Comparison of ENCODE assay signal across 10 mouse cellular contexts in the genomic region with DNA sequence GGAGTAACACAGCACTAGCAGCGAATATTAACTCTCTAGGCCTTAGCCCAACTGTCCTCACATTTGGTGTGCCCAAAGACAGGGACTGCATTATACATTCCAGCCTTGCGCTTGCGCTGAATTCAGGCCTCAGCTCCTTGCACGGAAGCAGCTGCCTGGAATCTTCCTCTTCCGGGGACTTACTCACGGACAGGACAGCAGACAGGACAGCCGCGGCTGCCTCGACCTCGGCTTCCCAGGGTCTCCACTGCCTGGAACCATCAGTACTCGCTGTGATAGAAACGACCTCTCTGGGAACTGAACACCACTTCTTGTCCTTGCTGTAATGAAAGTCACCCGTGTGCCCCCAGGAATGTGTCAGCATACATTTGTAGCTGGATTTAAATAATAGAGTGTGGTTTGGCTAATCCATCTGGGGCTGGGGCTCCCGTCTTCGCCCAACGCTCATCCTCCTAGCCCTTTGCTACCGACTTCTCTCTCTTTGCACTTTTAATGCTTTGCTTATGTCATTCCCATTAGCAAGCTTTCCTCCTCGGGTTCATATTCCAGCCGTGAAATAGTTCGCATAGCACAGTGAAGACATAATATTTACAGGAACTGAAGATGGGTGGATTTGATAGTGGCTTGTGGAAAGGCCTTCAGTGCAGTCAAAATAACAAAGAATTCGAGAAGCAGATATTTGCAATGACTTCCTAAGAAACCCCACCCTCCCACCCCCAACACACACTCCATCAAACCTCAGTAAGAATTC. TPM values are rescaled to one million over a fixed set of nuclear protein-coding genes. Genes with fewer than 3 reads are reported as not detected.
DNase-seq lines count a peak whose midpoint lies in the region; ATAC-seq and TF ChIP-seq lines count a peak whose summit lies in the region.
"Had no signal": no experiment of that assay in that cellular context is flagged by ENCODE, and none has a peak within 500 bp of the region (broad histone marks: within the 10 kb centered on the region; RNA-seq: fewer than 3 reads in every experiment).

No protein-coding gene starts in this region.

- DNase-seq in heart, adult 18-20 months = no peak
- DNase-seq in lung, embryonic 14.5 days = peak; percentile 61
- DNase-seq in lung, adult 18-20 months = no peak
- no peak for DNase-seq in natural killer cell, adult 2 months (ENCODE audit: low spot score in 2 of 2)
- DNase-seq in embryo, embryonic 10 days (ENCODE audit: low spot score) = no peak
- DNase-seq: retina, postnatal 1 day had no signal

- peak overlapping the region; percentile 55 for H3K4me2 ChIP-seq in heart, embryonic 13.5 days
- H3K4me2 ChIP-seq in lung, embryonic 14.5 days = peak overlapping the region; percentile 37

- no peak for TF ChIP-seq POLR2A in embryonic fibroblast, embryonic 13.5 days (IDR thresholded peaks at IDR 0.05; ENCODE audit: low read depth, low read length)
- no peak for TF ChIP-seq POLR2A in small intestine, adult 2 months (IDR thresholded peaks at IDR 0.05; ENCODE audit: low read depth, low read length)

- no peaks in the 10 kb centered on the region for H3K27me3 ChIP-seq in heart, embryonic 13.5 days (replicated peaks)
- H3K27me3 ChIP-seq in lung, embryonic 14.5 days (ENCODE audit: insufficient read depth, low read length) = no peaks in the 10 kb centered on the region
- no peaks in the 10 kb centered on the region for H3K27me3 ChIP-seq in small intestine, adult 2 months (ENCODE audit: control insufficient read depth, insufficient read depth, low read length)

- TF ChIP-seq CTCF in lung, embryonic 14.5 days (IDR thresholded peaks at IDR 0.05; ENCODE audit: low read depth) = no peak
- TF ChIP-seq CTCF in embryonic fibroblast, embryonic 13.5 days (IDR thresholded peaks at IDR 0.05; ENCODE audit: borderline replicate concordance, insufficient read depth, low read length) = no peak
- no peak for TF ChIP-seq CTCF in small intestine, adult 2 months (IDR thresholded peaks at IDR 0.05; ENCODE audit: extremely low read depth, insufficient read length, insufficient replicate concordance, low read depth, low read length)

- 37% methylated on average over 21 of the region's 21 CpGs for WGBS in heart, embryonic 13.5 days
- WGBS in lung, embryonic 14.5 days = 19% methylated on average over 21 of the region's 21 CpGs
- 81% methylated on average over 21 of the region's 21 CpGs for WGBS in small intestine, adult 2 months

- no peaks in the 10 kb centered on the region for H3K36me3 ChIP-seq in heart, embryonic 13.5 days
- H3K36me3 ChIP-seq in lung, embryonic 14.5 days (ENCODE audit: insufficient read depth) = no peaks in the 10 kb centered on the region
- H3K36me3 ChIP-seq in small intestine, adult 2 months (ENCODE audit: control insufficient read depth, insufficient read depth, low read length) = no peaks in the 10 kb centered on the region

- H3K4me3 ChIP-seq in heart, embryonic 13.5 days = 0 out of 2 replicates have a peak overlapping the region, but pooled peaks have one; percentile 8
- H3K4me3 ChIP-seq in lung, embryonic 14.5 days (ENCODE audit: low read depth, low read length) = no peak overlapping the region
- no peak overlapping the region for H3K4me3 ChIP-seq in embryonic fibroblast, embryonic 13.5 days (ENCODE audit: insufficient read depth, low read length)
- no peak overlapping the region for H3K4me3 ChIP-seq in small intestine, adult 2 months (ENCODE audit: low read depth, low read length)

- H3K27ac ChIP-seq in heart, embryonic 13.5 days (replicated peaks) = peak overlapping the region; percentile 57
- peak overlapping the region; percentile 55 for H3K27ac ChIP-seq in lung, embryonic 14.5 days (ENCODE audit: low read depth)
- peak overlapping the region; percentile 12; the same call in 1 of the 2 replicates for H3K27ac ChIP-seq in embryonic fibroblast, embryonic 13.5 days (ENCODE audit: insufficient read depth, low read length)
- peak overlapping the region; percentile 47 for H3K27ac ChIP-seq in small intestine, adult 2 months (ENCODE audit: insufficient read depth, low read depth, low read length)

- peak overlapping the region; percentile 56 for H3K9ac ChIP-seq in heart, embryonic 13.5 days
- H3K9ac ChIP-seq in lung, embryonic 14.5 days = no peak overlapping the region

- peaks cover 35% of the 10 kb centered on the region for H3K4me1 ChIP-seq in heart, embryonic 13.5 days
- peaks cover 13% of the 10 kb centered on the region for H3K4me1 ChIP-seq in lung, embryonic 14.5 days (ENCODE audit: insufficient read depth)
- peaks cover 14% of the 10 kb centered on the region for H3K4me1 ChIP-seq in embryonic fibroblast, embryonic 13.5 days (ENCODE audit: control insufficient read depth, insufficient read depth, low read length)
- peaks cover 12% of the 10 kb centered on the region for H3K4me1 ChIP-seq in small intestine, adult 2 months (ENCODE audit: control insufficient read depth, insufficient read depth, insufficient read length, low read length)

- no peaks in the 10 kb centered on the region for H3K9me3 ChIP-seq in heart, embryonic 13.5 days
- H3K9me3 ChIP-seq in lung, embryonic 14.5 days (ENCODE audit: low read depth, low read length) = no peaks in the 10 kb centered on the region

- ATAC-seq in heart, embryonic 13.5 days (ENCODE audit: extremely low read depth, insufficient number of reproducible peaks, low FRiP score, low TSS enrichment) = no peak
- ATAC-seq in lung, embryonic 14.5 days (ENCODE audit: insufficient read depth) = peak; percentile 64
- ATAC-seq: CD4-positive, CD25-positive, alpha-beta regulatory T cell, adult 4 months had no signal

RNA-seq across cellular contexts. Expression of gene Fos, which starts 11.6 kb away (rescaled TPM):
- 5.1 and 5.4 TPM in 2 replicates for polyA plus RNA-seq in heart, embryonic 13.5 days (2015; fragmentation: Nextera tagmentation; extraction: Ambion mirVana)
- 1 to 10 TPM; 2.1 to 5.4 TPM for total RNA-seq in heart, adult 18-20 months (2021)
- 3.7 and 3.8 TPM in 2 replicates for polyA plus RNA-seq in lung, embryonic 14.5 days (2014; fragmentation: Nextera tagmentation; extraction: Ambion mirVana)
- 5.4 and 9.3 TPM in 2 replicates for polyA plus RNA-seq in embryonic fibroblast, embryonic 13.5 days (2011; ENCODE audit: insufficient read length, low read depth, missing spikeins)
- 103 and 283 TPM in 2 replicates for polyA plus RNA-seq in small intestine, adult 2 months (2012; rRNA removed)

Comparison
In these comparisons a context has a peak if more than half of its experiments do, and no peak if none do; other contexts are left out.
1. RNA of gene Fos, which starts 11.6 kb away (polyA plus RNA-seq): 103 to 283 TPM in small intestine, adult 2 months; 5.4 to 9.3 TPM in embryonic fibroblast, embryonic 13.5 days, 5.1 to 5.4 TPM in heart, embryonic 13.5 days and 3.7 to 3.8 TPM in lung, embryonic 14.5 days; every median in the first group is over 10 times any median in the second.
2. Peak in every context shown above with its lines, with median percentiles within 50 percentile points of each other: H3K27ac ChIP-seq.